Mouse (Mus musculus) liver, postnatal 0 days (tissue): Measurements from ENCODE around the gene Chst11.

Experiments used
- CTCF ChIP-seq: sonication (generic); IDR thresholded peaks from 2 replicates; pipeline ENCODE4 v1.5.1; 2016; ENCODE audit warnings: antibody characterized with exemption, low read depth
- EP300 ChIP-seq: IDR thresholded peaks from 2 replicates; pipeline ENCODE4 v1.6.1; 2016; ENCODE audit warnings: antibody characterized with exemption, low read depth, mild to moderate bottlenecking

GRCm38 (mm10) chr10:83198692-83199091, 213.4 kb downstream of the Chst11 start:
- TF ChIP-seq EP300 (no peak), CTCF (no peak)
